Mouse (Mus musculus) limb, embryonic 14.5 days (tissue): Measurements from ENCODE around the gene Zfp385c. TPM values are rescaled to one million over a fixed set of nuclear protein-coding genes. Genes with fewer than 3 reads are reported as not detected.

ENCODE experiments used
- ATAC-seq: fragments of 200-750 bp; cut with Nextera tagmentation; 2 replicates; pipeline ENCODE4 v1.8.0; 2017; ENCODE audit warnings: low read depth, moderate number of reproducible peaks, moderate TSS enrichment; ENCODE audit not compliant: low FRiP score
- DNase-seq: peaks from one replicate; pipeline ENCODE4 v3.0.0-alpha.2; 2015; ENCODE audit warnings: low spot score
- H3K27ac ChIP-seq: fragments of 300-500 bp; sonication (generic); replicated peaks from 2 replicates; pipeline ENCODE4 v1.5.1; 2014; ENCODE audit warnings: low read depth, mild to moderate bottlenecking, low read length, moderate library complexity, mixed read lengths
- H3K27me3 ChIP-seq: fragments of 300-500 bp; sonication (generic); 2 replicates; pipeline ENCODE4 v1.6.1; 2014; ENCODE audit warnings: low read length, mixed read lengths; ENCODE audit not compliant: control insufficient read depth, insufficient read depth
- H3K36me3 ChIP-seq: fragments of 300-500 bp; sonication (generic); 2 replicates; pipeline ENCODE4 v1.6.1; 2014; ENCODE audit warnings: mild to moderate bottlenecking, low read length, moderate library complexity, mixed read lengths; ENCODE audit not compliant: control insufficient read depth, insufficient read depth
- H3K4me1 ChIP-seq: fragments of 300-500 bp; sonication (generic); 2 replicates; pipeline ENCODE4 v1.6.1; 2014; ENCODE audit warnings: antibody characterized with exemption, low read length, mixed read lengths; ENCODE audit not compliant: control insufficient read depth, insufficient read depth
- H3K4me2 ChIP-seq: fragments of 300-500 bp; sonication (generic); replicated peaks from 2 replicates; pipeline ENCODE4 v1.6.1; 2014; ENCODE audit warnings: low read depth, mild to moderate bottlenecking, low read length, moderate library complexity; ENCODE audit not compliant: severe bottlenecking
- H3K4me3 ChIP-seq: fragments of 300-500 bp; sonication (generic); replicated peaks from 2 replicates; pipeline ENCODE4 v1.5.1; 2014; ENCODE audit warnings: low read length
- H3K9ac ChIP-seq: fragments of 300-500 bp; sonication (generic); 2 replicates; pipeline ENCODE4 v1.6.1; 2014; ENCODE audit warnings: mild to moderate bottlenecking, low read depth, low read length, moderate library complexity; ENCODE audit not compliant: severe bottlenecking
- H3K9me3 ChIP-seq: fragments of 300-500 bp; sonication (generic); 2 replicates; pipeline ENCODE4 v1.6.1; 2016; ENCODE audit warnings: low read length; ENCODE audit not compliant: control insufficient read depth
- POLR2A ChIP-seq: fragments of 200-500 bp; IDR thresholded peaks from 2 replicates; pipeline ENCODE4 v1.8.0; 2012; ENCODE audit warnings: inconsistent platforms, mild to moderate bottlenecking, moderate library complexity, borderline replicate concordance; ENCODE audit not compliant: insufficient read depth, insufficient read length; ENCODE audit errors: extremely low read depth
- WGBS: fragments of 180-500 bp; shearing (Covaris S2); extraction: QIAGEN DNeasy Blood & Tissue Kit; methylation state at CpG from one replicate; pipeline ENCODE4 v1.1.7; 2014; 5-methylcytosine and 5-hydroxymethylcytosine counted together
- polyA plus RNA-seq, 2 experiments: library from polyadenylated mRNA; depleted of rRNA in 1 of 2; stranded (reverse) in 1 of 2; unstranded in 1 of 2; fragments of >200 nt; fragmentation: Nextera tagmentation in 1 of 2; extraction: Ambion mirVana in 1 of 2; gene quantifications; 2 replicates each; pipeline versions ENCODE4 v1.2.1 to v1.2.3; 2012 to 2014

The Zfp385c gene
- polyA plus RNA-seq, 2 experiments = 0.72 to 6.4 TPM

GRCm38 (mm10) chr11:100705095-100705747 lies 13.0 kb upstream of the Zfp385c start:
- no peak for DNase-seq
- Histone ChIP-seq H3K9me3 (no peaks in the 10 kb centered on the region), H3K4me3 (no peak overlapping the region), H3K27me3 (no peaks in the 10 kb centered on the region), H3K36me3 (peaks cover 59% of the 10 kb centered on the region), H3K9ac (no peak overlapping the region), H3K4me2 (no peak overlapping the region), H3K27ac (no peak overlapping the region), H3K4me1 (peaks cover 5% of the 10 kb centered on the region; the same call in 1 of the 2 replicates)
- no peak for TF ChIP-seq POLR2A
- WGBS = 91% methylated on average over 23 of the region's 23 CpGs
- ATAC-seq = no peak

DNA sequence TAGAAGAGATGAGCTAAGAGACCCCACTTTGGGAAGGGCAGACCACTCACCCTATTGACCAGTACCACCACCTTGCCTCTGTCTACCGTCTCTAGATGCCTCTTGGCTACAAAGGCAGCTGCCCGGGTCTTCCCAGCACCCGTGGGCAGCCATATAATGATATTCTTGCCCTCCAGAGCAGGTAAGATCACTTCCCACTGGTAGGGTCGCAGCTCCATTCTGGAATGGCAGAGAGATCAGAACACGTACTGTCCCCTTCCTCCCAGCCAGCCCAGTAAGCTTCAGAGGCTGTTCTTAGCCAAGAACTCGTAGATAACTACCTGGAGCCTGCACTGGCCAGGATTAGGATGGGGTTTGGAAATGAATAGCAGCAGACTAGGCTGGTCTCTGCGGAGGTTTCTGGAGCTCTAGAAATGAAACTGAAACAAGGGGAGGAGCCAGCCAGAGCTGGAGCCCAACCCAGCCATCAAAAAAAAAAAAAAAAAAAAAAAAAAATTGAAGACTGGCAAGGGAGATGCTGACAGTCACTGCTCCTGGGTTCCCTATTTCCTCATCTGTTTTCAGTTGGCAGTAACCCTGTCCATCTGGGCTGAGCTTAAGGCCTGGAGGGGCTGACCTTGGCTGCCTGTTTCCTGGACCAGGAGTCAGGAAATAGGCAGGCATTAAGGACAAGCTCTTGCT lies 11.7 kb upstream of the Zfp385c start, which contains the start of gene Dhx58:
TSS of gene Dhx58 (minus strand) at position 421 of the 681 bp plus-strand sequence.
- WGBS = 55% methylated on average over 7 of the region's 7 CpGs
- ATAC-seq = no peak
- Histone ChIP-seq H3K4me3 (no peak within 1 kb of the TSS), H3K36me3 (peaks cover 48% of the 10 kb centered on the region), H3K27me3 (no peaks in the 10 kb centered on the region), H3K9ac (no peak within 1 kb of the TSS), H3K27ac (no peak within 1 kb of the TSS), H3K9me3 (no peaks in the 10 kb centered on the region), H3K4me2 (no peak within 1 kb of the TSS), H3K4me1 (peaks cover 5% of the 10 kb centered on the region; the same call in 1 of the 2 replicates)
- TF ChIP-seq POLR2A = no peak
- DNase-seq = no peak

- no peak for TF ChIP-seq POLR2A
- Histone ChIP-seq H3K9me3 (no peaks in the 10 kb centered on the region), H3K27ac (no peak overlapping the region), H3K27me3 (no peaks in the 10 kb centered on the region), H3K4me1 (peaks cover 5% of the 10 kb centered on the region; the same call in 1 of the 2 replicates), H3K4me3 (no peak overlapping the region), H3K9ac (no peak overlapping the region), H3K36me3 (peaks cover 41% of the 10 kb centered on the region), H3K4me2 (no peak overlapping the region)
- DNase-seq (no peak), ATAC-seq (no peak)
- 65% methylated on average over 11 of the region's 11 CpGs for WGBS
Measured at GRCm38 (mm10) chr11:100703366-100703765, 11.1 kb upstream of the Zfp385c start.

DNA sequence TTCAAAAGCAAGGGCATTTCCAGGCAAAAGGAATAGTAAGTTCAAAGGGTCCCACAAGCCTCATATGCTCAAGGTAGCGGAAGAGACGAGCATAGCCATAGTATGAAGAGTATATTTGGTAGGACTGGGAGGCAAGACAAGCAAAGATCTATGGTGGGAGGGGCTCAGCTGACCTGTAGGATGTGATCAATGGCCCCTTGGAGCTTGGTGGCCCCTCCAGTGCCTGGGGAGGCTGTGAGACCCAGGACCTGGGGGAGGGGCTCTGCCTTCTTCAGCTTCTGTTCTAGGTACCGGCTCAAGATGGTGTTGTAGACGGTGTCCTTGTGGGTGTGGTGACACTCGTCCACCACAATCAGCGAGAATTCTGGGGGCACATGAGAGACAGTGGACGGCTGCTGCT lies 10.7 kb upstream of the Zfp385c start:
- TF ChIP-seq POLR2A = no peak
- 32% methylated on average over 7 of the region's 7 CpGs for WGBS
- Histone ChIP-seq H3K9ac (no peak overlapping the region), H3K27ac (no peak overlapping the region), H3K4me1 (peaks cover 5% of the 10 kb centered on the region; the same call in 1 of the 2 replicates), H3K4me2 (peak overlapping the region; percentile 39), H3K4me3 (peak overlapping the region; percentile 1; the same call in 1 of the 2 replicates), H3K27me3 (no peaks in the 10 kb centered on the region), H3K9me3 (no peaks in the 10 kb centered on the region), H3K36me3 (peaks cover 37% of the 10 kb centered on the region)
- DNase-seq (no peak), ATAC-seq (no peak)

DNA sequence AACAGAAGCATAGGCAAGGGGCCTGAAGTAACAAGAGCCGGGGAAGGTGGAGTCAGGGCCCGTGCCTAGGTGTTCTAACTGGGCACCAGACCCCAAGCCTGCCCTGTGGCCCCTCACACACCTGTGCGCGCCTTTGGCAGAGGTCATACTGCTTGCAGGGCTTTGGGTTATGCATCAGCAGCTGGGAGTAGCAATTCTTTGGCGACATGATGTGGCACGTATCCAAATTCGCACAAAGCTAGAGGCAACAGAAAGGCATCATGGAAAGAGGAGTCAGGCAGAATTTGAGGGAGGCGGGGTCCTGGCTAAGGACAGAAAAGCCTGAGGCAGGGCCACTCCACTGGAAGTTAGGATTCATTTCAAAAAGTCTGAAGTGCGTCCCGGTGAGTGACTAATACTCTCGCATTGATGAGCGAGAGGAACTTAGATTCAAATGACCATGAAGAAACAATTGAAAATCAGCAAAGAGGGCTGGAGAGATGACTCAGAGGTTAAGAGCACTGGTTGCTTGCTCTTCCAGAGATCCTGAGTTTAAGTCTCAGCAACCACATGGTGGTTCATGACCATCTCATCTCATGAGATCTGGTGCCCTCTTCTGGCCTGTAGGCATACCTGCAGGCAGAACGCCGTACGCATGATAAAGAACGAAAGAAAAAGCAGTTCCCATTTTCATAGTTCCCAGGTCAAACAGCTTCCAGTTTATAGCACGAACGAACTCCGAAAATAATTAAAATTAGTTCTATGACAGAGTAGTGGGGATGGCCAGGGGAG lies 10.0 kb upstream of the Zfp385c start:
- Histone ChIP-seq H3K9me3 (no peaks in the 10 kb centered on the region), H3K9ac (no peak overlapping the region), H3K27ac (no peak overlapping the region), H3K36me3 (peaks cover 31% of the 10 kb centered on the region), H3K4me2 (peak overlapping the region; percentile 39), H3K4me1 (peaks cover 5% of the 10 kb centered on the region; the same call in 1 of the 2 replicates), H3K27me3 (no peaks in the 10 kb centered on the region), H3K4me3 (peak overlapping the region; percentile 1; the same call in 1 of the 2 replicates)
- DNase-seq (peak; percentile 84), ATAC-seq (peak; percentile 47; the same call in 1 of the 2 replicates)
- TF ChIP-seq POLR2A = no peak
- 34% methylated on average over 19 of the region's 19 CpGs for WGBS
